Mouse (Mus musculus) intestine, postnatal 0 days (tissue): ENCODE data around the gene Specc1. TPM values are rescaled to one million over a fixed set of nuclear protein-coding genes. Genes with fewer than 3 reads are reported as not detected.

ENCODE experiments used
- ATAC-seq: fragments of 200-750 bp; cut with Nextera tagmentation; 2 replicates; pipeline ENCODE4 v1.8.0; 2017; ENCODE audit warnings: mild to moderate bottlenecking, moderate TSS enrichment, moderate library complexity
- H3K27ac ChIP-seq: fragments of 300-500 bp; sonication (generic); 2 replicates; pipeline ENCODE4 v1.5.1; 2014; ENCODE audit warnings: mild to moderate bottlenecking, low read depth, low read length, moderate library complexity
- H3K27me3 ChIP-seq: fragments of 300-500 bp; sonication (generic); replicated peaks from 2 replicates; pipeline ENCODE4 v1.6.1; 2014; ENCODE audit warnings: low read length, mixed read lengths; ENCODE audit not compliant: control insufficient read depth, insufficient read depth
- H3K36me3 ChIP-seq: fragments of 300-500 bp; sonication (generic); 2 replicates; pipeline ENCODE4 v1.6.1; 2014; ENCODE audit warnings: mild to moderate bottlenecking, moderate library complexity; ENCODE audit not compliant: control insufficient read depth, insufficient read depth
- H3K4me1 ChIP-seq: fragments of 300-500 bp; sonication (generic); replicated peaks from 2 replicates; pipeline ENCODE4 v1.6.1; 2014; ENCODE audit warnings: antibody characterized with exemption, low read length, mixed read lengths; ENCODE audit not compliant: control insufficient read depth, insufficient read depth
- H3K4me2 ChIP-seq: fragments of 300-500 bp; sonication (generic); replicated peaks from 2 replicates; pipeline ENCODE4 v1.6.1; 2014; ENCODE audit warnings: low read depth, mild to moderate bottlenecking, moderate library complexity
- H3K4me3 ChIP-seq: fragments of 300-500 bp; sonication (generic); 2 replicates; pipeline ENCODE4 v1.5.1; 2014; ENCODE audit warnings: low read depth, low read length
- H3K9ac ChIP-seq: fragments of 300-500 bp; sonication (generic); 2 replicates; pipeline ENCODE4 v1.6.1; 2014; ENCODE audit warnings: mild to moderate bottlenecking, low read depth, low read length
- H3K9me3 ChIP-seq: fragments of 300-500 bp; sonication (generic); 2 replicates; pipeline ENCODE4 v1.6.1; 2016; ENCODE audit warnings: mixed run types; ENCODE audit not compliant: control insufficient read depth
- CTCF ChIP-seq: sonication (generic); IDR thresholded peaks from 2 replicates; pipeline ENCODE4 v1.5.1; 2016; ENCODE audit warnings: low read depth, mild to moderate bottlenecking, control low read depth, antibody characterized with exemption, moderate library complexity
- WGBS: fragments of 180-500 bp; shearing (Covaris S2); extraction: QIAGEN DNeasy Blood & Tissue Kit; methylation state at CpG from one replicate; pipeline ENCODE4 v1.1.7; 2014; 5-methylcytosine and 5-hydroxymethylcytosine counted together
- polyA plus RNA-seq: library from polyadenylated mRNA; unstranded; fragments of >200 nt; fragmentation: Nextera tagmentation; extraction: Ambion mirVana; gene quantifications from 2 replicates; pipeline ENCODE4 v1.2.1, GENCODE M21; 2015

Gene Specc1
- polyA plus RNA-seq, 1 experiment from 2014 or later = 10.3 TPM

DNA sequence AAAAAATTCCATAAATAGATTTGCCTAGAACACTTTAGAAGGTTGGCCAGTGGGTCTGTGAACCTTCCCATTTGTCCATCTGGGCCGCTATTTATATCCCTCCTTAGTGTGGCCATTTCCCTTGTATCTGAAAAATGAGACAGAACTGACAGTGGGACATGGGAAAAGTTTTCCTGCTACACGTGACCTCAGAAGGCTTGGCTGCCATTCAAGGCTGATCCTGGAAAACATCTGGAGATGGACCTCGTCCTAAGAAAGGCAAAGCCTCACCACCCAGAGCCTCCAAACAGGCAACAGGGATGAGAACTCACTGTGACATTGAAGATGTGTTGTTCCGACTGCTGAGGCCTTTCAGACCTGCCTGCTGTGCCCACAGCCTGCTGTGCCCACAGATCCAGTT is 268.2 kb downstream of the Specc1 start:
- 64% methylated on average over 4 of the region's 4 CpGs for WGBS
- peaks cover 5% of the 10 kb centered on the region; the same call in 1 of the 2 replicates for H3K4me1 ChIP-seq
- H3K27ac ChIP-seq = no peak overlapping the region
- H3K27me3 ChIP-seq = no peaks in the 10 kb centered on the region
- TF ChIP-seq CTCF = no peak
- no peak overlapping the region for H3K4me2 ChIP-seq
- H3K4me3 ChIP-seq = no peak overlapping the region
- ATAC-seq = no peak
- H3K9ac ChIP-seq = no peak overlapping the region
- no peaks in the 10 kb centered on the region; the same call in 1 of the 2 replicates for H3K36me3 ChIP-seq
- no peaks in the 10 kb centered on the region for H3K9me3 ChIP-seq

GRCm38 (mm10) chr11:62240631-62241261 is 284.2 kb downstream of the Specc1 start:
- WGBS = 55% methylated on average over 12 of the region's 12 CpGs
- no peaks in the 10 kb centered on the region for H3K9me3 ChIP-seq
- no peaks in the 10 kb centered on the region for H3K36me3 ChIP-seq
- no peak overlapping the region for H3K4me2 ChIP-seq
- no peaks in the 10 kb centered on the region for H3K4me1 ChIP-seq
- no peak overlapping the region for H3K27ac ChIP-seq
- H3K9ac ChIP-seq = no peak overlapping the region
- peak; percentile 55 for ATAC-seq
- no peak for TF ChIP-seq CTCF
- H3K27me3 ChIP-seq = 0 out of 2 replicates have a peak, but pooled peaks cover 4% of the 10 kb centered on the region
- H3K4me3 ChIP-seq = no peak overlapping the region

DNA sequence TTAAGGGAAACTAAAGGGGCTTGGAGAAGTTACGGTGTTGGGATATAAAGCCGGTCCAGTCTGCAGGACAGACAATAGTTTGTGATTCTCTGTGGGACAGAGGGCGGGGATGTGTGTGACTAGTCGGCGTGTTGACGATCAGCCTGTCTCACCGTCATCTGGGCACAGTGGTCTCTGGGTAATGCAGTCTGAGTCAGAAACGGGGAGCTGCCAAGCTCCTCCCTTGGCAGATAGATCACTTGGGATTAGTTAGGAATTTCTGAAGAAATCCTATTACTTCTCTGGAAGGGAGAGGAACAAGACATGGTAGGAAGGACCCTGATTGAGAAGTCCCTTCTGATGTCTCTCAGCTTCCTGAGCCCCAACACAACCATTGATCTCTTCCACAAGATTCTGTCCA is 287.3 kb downstream of the Specc1 start:
- 84% methylated on average over 8 of the region's 8 CpGs for WGBS
- Histone ChIP-seq H3K4me1 (no peaks in the 10 kb centered on the region), H3K27ac (no peak overlapping the region), H3K4me2 (no peak overlapping the region), H3K9ac (no peak overlapping the region), H3K27me3 (no peaks in the 10 kb centered on the region), H3K4me3 (no peak overlapping the region), H3K36me3 (no peaks in the 10 kb centered on the region), H3K9me3 (no peaks in the 10 kb centered on the region)
- no peak for TF ChIP-seq CTCF
- no peak for ATAC-seq

- no peak overlapping the region for H3K9ac ChIP-seq
- no peak for ATAC-seq
- TF ChIP-seq CTCF = no peak
- H3K27ac ChIP-seq = no peak overlapping the region
- no peak overlapping the region for H3K4me3 ChIP-seq
- no peaks in the 10 kb centered on the region for H3K36me3 ChIP-seq
- no peak overlapping the region for H3K4me2 ChIP-seq
- H3K27me3 ChIP-seq = no peaks in the 10 kb centered on the region
- whole genome bisulfite sequencing = 87% methylated on average over 4 of the region's 4 CpGs
- no peaks in the 10 kb centered on the region for H3K4me1 ChIP-seq
- H3K9me3 ChIP-seq = no peaks in the 10 kb centered on the region
Measured at GRCm38 (mm10) chr11:62244471-62244870, 287.9 kb downstream of the Specc1 start.

DNA sequence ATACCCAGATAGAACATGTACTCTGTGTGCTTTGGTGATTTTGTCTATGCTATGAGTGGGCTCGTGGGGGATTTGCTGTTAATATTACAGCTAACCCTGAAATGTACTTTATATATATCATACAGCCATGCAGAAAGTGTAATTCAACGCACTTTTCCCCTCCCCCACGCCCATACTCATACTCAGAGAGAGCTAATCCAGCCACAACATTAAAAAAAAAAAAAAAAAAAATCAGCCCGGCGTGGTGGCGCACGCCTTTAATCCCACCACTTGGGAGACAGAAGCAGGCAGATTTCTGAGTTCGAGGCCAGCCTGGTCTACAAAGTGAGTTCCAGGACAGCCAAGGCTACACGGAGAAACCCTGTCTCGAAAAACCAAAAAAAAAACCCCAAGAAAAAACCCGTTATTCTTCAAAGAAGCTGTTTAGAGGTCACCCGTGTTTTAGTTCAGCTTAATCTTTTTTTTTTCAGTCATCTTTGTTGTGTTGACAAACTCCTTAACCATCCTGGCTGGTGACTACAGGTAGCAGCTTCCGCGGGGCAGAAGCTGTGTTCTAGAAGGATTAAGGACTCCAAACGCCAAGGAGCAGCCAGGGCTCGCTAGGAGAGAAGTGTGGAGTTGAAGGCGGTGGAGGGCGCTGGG is 291.3 kb downstream of the Specc1 start:
- Histone ChIP-seq H3K9ac (peak overlapping the region; percentile 50; the same call in 1 of the 2 replicates), H3K36me3 (no peaks in the 10 kb centered on the region), H3K9me3 (no peaks in the 10 kb centered on the region), H3K4me3 (peak overlapping the region; percentile 51), H3K27me3 (no peaks in the 10 kb centered on the region), H3K27ac (0 out of 2 replicates have a peak overlapping the region, but pooled peaks have one; percentile 11), H3K4me2 (peak overlapping the region; percentile 96), H3K4me1 (peaks cover 13% of the 10 kb centered on the region)
- TF ChIP-seq CTCF = no peak
- ATAC-seq = no peak
- 32% methylated on average over 18 of the region's 18 CpGs for WGBS

DNA sequence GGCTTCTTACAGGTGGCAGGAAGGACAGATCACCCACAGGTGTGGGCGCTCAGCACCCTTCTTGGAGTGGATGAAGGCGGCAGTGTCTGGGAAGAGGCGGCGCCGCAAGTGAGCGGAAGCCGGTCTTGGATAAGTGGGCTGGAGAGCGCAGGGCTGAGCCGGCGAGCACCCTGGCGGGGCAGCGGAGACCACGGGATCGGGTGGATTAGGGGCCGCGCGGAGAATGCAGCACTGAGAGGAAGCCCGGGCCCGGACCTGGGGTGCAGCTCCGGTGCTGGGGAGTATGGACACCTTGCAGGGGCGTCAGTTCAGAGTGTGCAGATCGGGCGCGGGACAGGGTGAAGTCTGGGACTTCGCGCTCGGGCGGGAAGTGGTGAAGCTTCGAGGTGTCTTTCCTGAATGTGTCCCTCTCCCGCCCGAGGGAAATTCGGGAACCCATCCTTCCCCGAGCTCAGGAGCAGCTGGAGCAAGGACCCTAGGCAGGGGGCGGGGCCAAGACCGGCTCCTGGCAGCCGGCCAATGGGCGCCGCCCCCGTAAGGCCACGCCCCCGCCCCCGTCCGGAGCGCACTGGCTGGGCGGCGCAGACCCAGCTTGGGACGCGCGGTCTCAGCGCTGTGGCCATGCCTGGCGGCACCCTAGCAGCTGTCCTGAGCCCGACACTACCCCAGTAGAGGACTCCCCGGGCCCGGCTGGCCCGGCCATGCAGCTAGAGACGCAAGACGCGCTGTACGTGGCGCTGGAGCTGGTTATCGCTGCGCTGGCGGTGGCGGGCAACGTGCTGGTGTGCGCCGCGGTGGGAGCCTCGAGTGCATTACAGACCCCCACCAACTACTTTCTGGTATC is 292.1 kb downstream of the Specc1 start, which contains the start of gene Adora2b:
TSS of gene Adora2b (plus strand) at position 584 of the 844 bp plus-strand sequence.
- Histone ChIP-seq H3K4me3 (peak within 1 kb of the TSS; percentile 51), H3K9me3 (no peaks in the 10 kb centered on the region), H3K27ac (peak within 1 kb of the TSS; percentile 52), H3K4me2 (peak within 1 kb of the TSS; percentile 96), H3K9ac (peak within 1 kb of the TSS; percentile 50), H3K4me1 (peaks cover 13% of the 10 kb centered on the region), H3K36me3 (no peaks in the 10 kb centered on the region), H3K27me3 (no peaks in the 10 kb centered on the region)
- WGBS = 0% methylated on average over 58 of the region's 69 CpGs
- peak; percentile 77 for ATAC-seq
- TF ChIP-seq CTCF = no peak; the same call in 1 of the 2 replicates
